Mouse (Mus musculus): ENCODE data around the gene Hist1h2bh.

GRCm38 (mm10) chr13:23554393-23554792 is 11.2 kb upstream of the Hist1h2bh start:
- TF ChIP-seq CTCF (IDR thresholded peaks at IDR 0.05) (no peak), EP300 (IDR thresholded peaks at IDR 0.05) (no peak; the same call in 1 of the 2 replicates)

Measured in lung, postnatal 0 days (tissue).